Mouse (Mus musculus) MEL (cell line): ENCODE data around the gene Ptprk. TPM values are rescaled to one million over a fixed set of nuclear protein-coding genes. Genes with fewer than 3 reads are reported as not detected.

Source experiments
- DNase-seq: peaks from one replicate; pipeline ENCODE4 v3.0.0; 2011; ENCODE audit warnings: low read depth, low spot score
- H3K27ac ChIP-seq: 2 replicates; pipeline ENCODE4 v1.5.1; 2012; ENCODE audit warnings: low read depth, mild to moderate bottlenecking, control low read depth, low read length, moderate library complexity; ENCODE audit not compliant: control insufficient read depth
- H3K27me3 ChIP-seq, 2 experiments: fragments of 150-350 bp in 1 of 2; sonication (generic) in 1 of 2; 2 replicates each; pipeline ENCODE4 v1.6.1; 2012; ENCODE audit warnings: low read length in 2 of 2, mild to moderate bottlenecking in 2 of 2, improper control_type of control experiment in 1 of 2, moderate library complexity in 1 of 2; ENCODE audit not compliant: insufficient read depth in 2 of 2, control insufficient read depth in 1 of 2
- H3K36me3 ChIP-seq, 2 experiments: 2 replicates each; pipeline ENCODE4 v1.6.1; 2012 to 2014; ENCODE audit warnings: low read length in 2 of 2, improper control_type of control experiment in 1 of 2, inconsistent platforms in 1 of 2, mild to moderate bottlenecking in 1 of 2; ENCODE audit not compliant: insufficient read depth in 2 of 2, control insufficient read depth in 1 of 2
- H3K4me1 ChIP-seq, 2 experiments: fragments of 150-350 bp in 1 of 2; sonication (generic) in 1 of 2; 2 replicates each; pipeline ENCODE4 v1.6.1; 2012; ENCODE audit warnings: low read length in 2 of 2, improper control_type of control experiment in 1 of 2, mild to moderate bottlenecking in 1 of 2; ENCODE audit not compliant: insufficient read depth in 2 of 2, control insufficient read depth in 1 of 2
- H3K4me3 ChIP-seq, 2 experiments: fragments of 150-350 bp in 1 of 2; sonication (generic) in 1 of 2; 2 replicates each; pipeline ENCODE4 v1.5.1; 2012; ENCODE audit warnings: low read depth in 2 of 2, low read length in 2 of 2, mild to moderate bottlenecking in 2 of 2, moderate library complexity in 2 of 2, control low read depth in 1 of 2, improper control_type of control experiment in 1 of 2; ENCODE audit not compliant: control insufficient read depth in 1 of 2, insufficient read depth in 1 of 2
- H3K79me2 ChIP-seq: 2 replicates; pipeline ENCODE4 v1.6.1; 2012; ENCODE audit warnings: mild to moderate bottlenecking, low read length, moderate library complexity; ENCODE audit not compliant: control insufficient read depth, poor library complexity, insufficient read depth
- H3K9ac ChIP-seq: 2 replicates; pipeline ENCODE4 v1.6.1; 2012; ENCODE audit warnings: low read depth, mild to moderate bottlenecking, control low read depth, low read length, moderate library complexity; ENCODE audit not compliant: control insufficient read depth, poor library complexity, severe bottlenecking
- H3K9me3 ChIP-seq: fragments of 150-350 bp; sonication (generic); replicated peaks from 2 replicates; pipeline ENCODE4 v1.6.1; 2012; ENCODE audit warnings: mild to moderate bottlenecking, low read length, improper control_type of control experiment, moderate library complexity; ENCODE audit not compliant: insufficient read depth
- BHLHE40 ChIP-seq: IDR thresholded peaks from 2 replicates; pipeline ENCODE4 v1.6.1; 2012; ENCODE audit warnings: low read depth, mild to moderate bottlenecking, inconsistent platforms, low read length, improper control_type of control experiment, borderline replicate concordance
- CHD1 ChIP-seq: IDR thresholded peaks from 2 replicates; pipeline ENCODE4 v1.6.1; 2012; ENCODE audit warnings: low read depth, mild to moderate bottlenecking, inconsistent platforms, low read length, improper control_type of control experiment
- CTCF ChIP-seq, 3 experiments: IDR thresholded peaks in 2 of 3; conservative IDR thresholded peaks in 1 of 3; 2 replicates each; pipeline ENCODE4 v1.5.1; 2011 to 2012; ENCODE audit warnings: low read length in 3 of 3, low read depth in 2 of 3, mild to moderate bottlenecking in 2 of 3, improper control_type of control experiment in 1 of 3, inconsistent platforms in 1 of 3, mixed read lengths in 1 of 3, moderate library complexity in 1 of 3; ENCODE audit not compliant: control insufficient read depth in 1 of 3, insufficient read depth in 1 of 3, poor library complexity in 1 of 3, severe bottlenecking in 1 of 3
- ELF1 ChIP-seq: IDR thresholded peaks from 2 replicates; pipeline ENCODE4 v1.6.1; 2014; ENCODE audit warnings: low read depth, mild to moderate bottlenecking, inconsistent platforms, low read length, improper control_type of control experiment, moderate library complexity
- EP300 ChIP-seq, 2 experiments: IDR thresholded peaks; 2 replicates each; pipeline ENCODE4 v1.6.1; 2011; ENCODE audit warnings: improper control_type of control experiment in 2 of 2, low read length in 2 of 2, low read depth in 1 of 2, mild to moderate bottlenecking in 1 of 2
- GABPA ChIP-seq: IDR thresholded peaks from 2 replicates; pipeline ENCODE4 v1.6.1; 2012; ENCODE audit warnings: low read depth, mild to moderate bottlenecking, inconsistent platforms, low read length, improper control_type of control experiment, moderate library complexity
- GATA1 ChIP-seq: IDR thresholded peaks from 2 replicates; pipeline ENCODE4 v1.6.1; 2011; ENCODE audit warnings: low read depth, low read length, improper control_type of control experiment
- MAFK ChIP-seq: IDR thresholded peaks from 2 replicates; pipeline ENCODE4 v1.6.1; 2011; ENCODE audit warnings: low read depth, mild to moderate bottlenecking, low read length, improper control_type of control experiment, borderline replicate concordance
- MAX ChIP-seq: IDR thresholded peaks from 2 replicates; pipeline ENCODE4 v1.6.1; 2011; ENCODE audit warnings: low read length, improper control_type of control experiment
- MEF2A ChIP-seq: IDR thresholded peaks from 2 replicates; pipeline ENCODE4 v1.6.1; 2014; ENCODE audit warnings: low read depth, mild to moderate bottlenecking, inconsistent platforms, low read length, improper control_type of control experiment; ENCODE audit not compliant: poor library complexity, insufficient replicate concordance, severe bottlenecking; ENCODE audit errors: extremely low read depth
- MXI1 ChIP-seq: IDR thresholded peaks from 2 replicates; pipeline ENCODE4 v1.6.1; 2011; ENCODE audit warnings: mild to moderate bottlenecking, low read depth, low read length, improper control_type of control experiment
- MYC ChIP-seq: IDR thresholded peaks from 2 replicates; pipeline ENCODE4 v1.6.1; 2011; ENCODE audit warnings: low read depth, mild to moderate bottlenecking, low read length, improper control_type of control experiment, moderate library complexity
- POLR2AphosphoS5 ChIP-seq: IDR thresholded peaks from 2 replicates; pipeline ENCODE4 v1.6.1; 2012; ENCODE audit warnings: low read depth, borderline replicate concordance, mild to moderate bottlenecking, inconsistent platforms, low read length, moderate library complexity, mixed read lengths
- RCOR1 ChIP-seq: IDR thresholded peaks from 2 replicates; pipeline ENCODE4 v1.6.1; 2012; ENCODE audit warnings: low read depth, mild to moderate bottlenecking, inconsistent platforms, low read length, improper control_type of control experiment
- TAL1 ChIP-seq: IDR thresholded peaks from 2 replicates; pipeline ENCODE4 v1.6.1; 2012; ENCODE audit warnings: mild to moderate bottlenecking, inconsistent platforms, low read length, moderate library complexity, mixed read lengths
- TBP ChIP-seq: IDR thresholded peaks from 2 replicates; pipeline ENCODE4 v1.8.0; 2011; ENCODE audit warnings: low read depth, low read length, improper control_type of control experiment
- USF1 ChIP-seq: IDR thresholded peaks from 2 replicates; pipeline ENCODE4 v1.6.1; 2014; ENCODE audit warnings: low read depth, mild to moderate bottlenecking, inconsistent platforms, low read length, improper control_type of control experiment, moderate library complexity
- USF2 ChIP-seq, 2 experiments: IDR thresholded peaks; 2 replicates each; pipeline ENCODE4 v1.6.1; 2011 to 2012; ENCODE audit warnings: improper control_type of control experiment in 2 of 2, low read length in 2 of 2, borderline replicate concordance in 1 of 2, inconsistent platforms in 1 of 2, low read depth in 1 of 2, mild to moderate bottlenecking in 1 of 2; ENCODE audit not compliant: insufficient read depth in 1 of 2
- ZC3H11A ChIP-seq: IDR thresholded peaks from 2 replicates; pipeline ENCODE4 v1.6.1; 2012; ENCODE audit warnings: low read depth, mild to moderate bottlenecking, inconsistent platforms, low read length, improper control_type of control experiment
- ZMIZ1 ChIP-seq: IDR thresholded peaks from 2 replicates; pipeline ENCODE4 v1.6.1; 2012; ENCODE audit warnings: low read depth, mild to moderate bottlenecking, inconsistent platforms, low read length, improper control_type of control experiment, moderate library complexity
- ZNF384 ChIP-seq: IDR thresholded peaks from 2 replicates; pipeline ENCODE4 v1.6.1; 2012; ENCODE audit warnings: low read depth, mild to moderate bottlenecking, inconsistent platforms, low read length, improper control_type of control experiment
- polyA plus RNA-seq, 2 experiments: library from polyadenylated mRNA; stranded (reverse) in 1 of 2; unstranded in 1 of 2; fragments of >175 nt in 1 of 2; fragments of >200 nt in 1 of 2; gene quantifications; 2 replicates each; pipeline versions ENCODE4 v1.2.1 to v1.2.4; 2012; ENCODE audit warnings: low replicate concordance in 2 of 2, low read depth in 1 of 2; ENCODE audit not compliant: insufficient read length in 2 of 2, insufficient read depth in 1 of 2, missing spikeins in 1 of 2
- total RNA-seq: library from RNA; depleted of rRNA; stranded (reverse); fragments of 300-350 nt; gene quantifications from 2 replicates; pipeline ENCODE4 v1.2.3, GENCODE M21; 2012

Gene Ptprk
- total and polyA plus RNA-seq, 3 experiments, result under 0.01 TPM; not detected in 2

GRCm38 (mm10) chr10:28304292-28304875 is 229.8 kb downstream of the Ptprk start:
- TF ChIP-seq MAFK (no peak), MEF2A (no peak), GATA1 (no peak), EP300 (IDR thresholded peaks at IDR 0.05; ENCODE audit: low read depth in 1 of 2, low read length in 2 of 2) (no peak), ZNF384 (no peak), MAX (no peak), TAL1 (no peak), BHLHE40 (no peak), MXI1 (no peak), ZMIZ1 (no peak), USF2 (IDR thresholded peaks at IDR 0.05; ENCODE audit: borderline replicate concordance in 1 of 2, insufficient read depth in 1 of 2, low read depth in 1 of 2, low read length in 2 of 2) (no peak), POLR2AphosphoS5 (no peak), GABPA (no peak), CHD1 (no peak), TBP (no peak), RCOR1 (no peak), ELF1 (no peak), ZC3H11A (no peak), USF1 (no peak)
- no peaks in the 10 kb centered on the region for H3K4me1 ChIP-seq
- H3K27me3 ChIP-seq, result no peaks in the 10 kb centered on the region
- H3K27ac ChIP-seq, result no peak overlapping the region
- H3K9me3 ChIP-seq, result no peaks in the 10 kb centered on the region
- no peaks in the 10 kb centered on the region for H3K79me2 ChIP-seq
- no peaks in the 10 kb centered on the region for H3K36me3 ChIP-seq
- H3K9ac ChIP-seq, result no peak overlapping the region
- no peak for DNase-seq
- no peak overlapping the region for H3K4me3 ChIP-seq

- no peak for DNase-seq
- no peaks in the 10 kb centered on the region for H3K4me1 ChIP-seq
These were observed 231.9 kb downstream of the Ptprk start for GRCm38 (mm10) chr10:28306451-28307086.

More at GRCm38 (mm10) chr10:28306451-28307086, 231.9 kb downstream of the Ptprk start:
- Histone ChIP-seq H3K9ac (no peak overlapping the region), H3K36me3 (no peaks in the 10 kb centered on the region), H3K4me3 (no peak overlapping the region), H3K79me2 (no peaks in the 10 kb centered on the region), H3K27ac (no peak overlapping the region), H3K9me3 (no peaks in the 10 kb centered on the region), H3K27me3 (no peaks in the 10 kb centered on the region)
- TF ChIP-seq MYC (no peak), CTCF (IDR thresholded peaks at IDR 0.05 in 2 of 3, conservative IDR thresholded peaks at IDR 0.05 in 1 of 3; ENCODE audit: control insufficient read depth in 1 of 3, insufficient read depth in 1 of 3, low read depth in 2 of 3, low read length in 3 of 3, poor library complexity in 1 of 3, severe bottlenecking in 1 of 3) (no peak)
